Mouse (Mus musculus) lung, adult 18-20 months (tissue): ENCODE data around the gene Adtrp.

ENCODE experiments used
- DNase-seq, 2 experiments: peaks; one replicate each; pipeline ENCODE4 v3.0.0; 2022; ENCODE audit warnings: mixed read lengths in 2 of 2

The Adtrp gene

GRCm38 (mm10) chr13:41827581-41827980 lies 19.9 kb downstream of the Adtrp start:
- DNase-seq, result no peak

- DNase-seq, result no peak
These were observed 22.0 kb downstream of the Adtrp start for GRCm38 (mm10) chr13:41825379-41825966.

- no peak for DNase-seq
These were observed 24.4 kb downstream of the Adtrp start for GRCm38 (mm10) chr13:41823077-41823476.

- no peak for DNase-seq
These were observed 24.9 kb downstream of the Adtrp start for GRCm38 (mm10) chr13:41822617-41823016.

- no peak for DNase-seq
These were observed 25.4 kb downstream of the Adtrp start for GRCm38 (mm10) chr13:41822091-41822490.

- DNase-seq, result no peak
These were observed 26.5 kb downstream of the Adtrp start for GRCm38 (mm10) chr13:41820947-41821346.

- DNase-seq, result no peak
These were observed 27.6 kb downstream of the Adtrp start for GRCm38 (mm10) chr13:41819918-41820317.

GRCm38 (mm10) chr13:41819484-41819883 lies 28.0 kb downstream of the Adtrp start:
- peak in 1 of 2 experiments; percentile 9 for DNase-seq

GRCm38 (mm10) chr13:41817583-41817982 lies 29.9 kb downstream of the Adtrp start:
- DNase-seq, result no peak

GRCm38 (mm10) chr13:41816643-41817042 lies 30.8 kb downstream of the Adtrp start:
- DNase-seq, result no peak

GRCm38 (mm10) chr13:41810776-41811175 lies 36.7 kb downstream of the Adtrp start:
- DNase-seq, result no peak

- DNase-seq, result no peak
These were observed 39.7 kb downstream of the Adtrp start for GRCm38 (mm10) chr13:41807815-41808214.

GRCm38 (mm10) chr13:41807300-41807699 lies 40.2 kb downstream of the Adtrp start:
- no peak for DNase-seq

GRCm38 (mm10) chr13:41805138-41805820 lies 42.2 kb downstream of the Adtrp start:
- no peak for DNase-seq

- no peak for DNase-seq
These were observed 43.7 kb downstream of the Adtrp start for GRCm38 (mm10) chr13:41803656-41804265.

GRCm38 (mm10) chr13:41801177-41801636 lies 46.3 kb downstream of the Adtrp start:
- DNase-seq, result peak in 1 of 2 experiments; percentile 14

GRCm38 (mm10) chr13:41792849-41793248 lies 54.6 kb downstream of the Adtrp start:
- no peak for DNase-seq

- no peak for DNase-seq
These were observed 59.5 kb downstream of the Adtrp start for GRCm38 (mm10) chr13:41787863-41788536.

GRCm38 (mm10) chr13:41786640-41787039 lies 60.8 kb downstream of the Adtrp start:
- no peak for DNase-seq

- DNase-seq, result no peak
These were observed 62.4 kb downstream of the Adtrp start for GRCm38 (mm10) chr13:41784889-41785701.

GRCm38 (mm10) chr13:41780296-41780695 lies 67.2 kb downstream of the Adtrp start:
- no peak for DNase-seq

- DNase-seq, result no peak
These were observed 67.8 kb downstream of the Adtrp start for GRCm38 (mm10) chr13:41779603-41780180.
